Mouse (Mus musculus) stomach, postnatal 0 days (tissue): ENCODE results near the gene Col27a1.

ENCODE experiments used
- CTCF ChIP-seq: IDR thresholded peaks from 2 replicates; pipeline ENCODE4 v1.5.1; 2016; ENCODE audit warnings: antibody characterized with exemption, low read depth, mild to moderate bottlenecking, moderate library complexity
- EP300 ChIP-seq: optimal IDR thresholded peaks from 2 replicates; pipeline ENCODE3; 2016; ENCODE audit warnings: antibody characterized with exemption

GRCm38 (mm10) chr4:63314063-63314462 lies 100.3 kb downstream of the Col27a1 start:
- no peak for TF ChIP-seq CTCF
- TF ChIP-seq EP300, result no peak
